Mouse (Mus musculus): ENCODE data around the gene Cytip. TPM values are rescaled to one million over a fixed set of nuclear protein-coding genes. Genes with fewer than 3 reads are reported as not detected.
"Not testable (repeated sequence)": the region's sequence is repeated elsewhere in the genome, so short reads cannot be mapped to it uniquely, and the experiment has no call there.

Gene Cytip
- polyA plus RNA-seq, 1 experiment, result 6.6 TPM

DNA sequence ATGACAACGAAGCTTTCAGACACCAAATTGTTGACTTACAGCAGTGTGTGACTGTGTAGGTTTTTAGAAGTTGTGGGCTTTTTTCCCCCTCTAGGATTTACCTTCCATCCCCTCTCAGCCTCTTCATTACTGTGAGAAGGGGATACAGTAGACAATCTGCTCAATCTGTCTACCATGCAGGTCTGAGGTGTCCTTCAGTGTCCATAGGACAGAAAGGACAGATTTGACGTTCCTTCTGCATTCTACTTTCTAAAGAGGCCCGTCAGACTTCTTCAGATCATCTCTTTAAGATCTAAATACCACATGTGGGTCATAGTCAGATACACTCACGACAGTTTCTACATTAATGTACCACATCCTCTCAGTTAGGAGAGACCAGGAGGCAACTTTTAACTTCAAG, 33.5 kb downstream of the Cytip start:
- no peak for DNase-seq (ENCODE audit: low read depth)

DNA sequence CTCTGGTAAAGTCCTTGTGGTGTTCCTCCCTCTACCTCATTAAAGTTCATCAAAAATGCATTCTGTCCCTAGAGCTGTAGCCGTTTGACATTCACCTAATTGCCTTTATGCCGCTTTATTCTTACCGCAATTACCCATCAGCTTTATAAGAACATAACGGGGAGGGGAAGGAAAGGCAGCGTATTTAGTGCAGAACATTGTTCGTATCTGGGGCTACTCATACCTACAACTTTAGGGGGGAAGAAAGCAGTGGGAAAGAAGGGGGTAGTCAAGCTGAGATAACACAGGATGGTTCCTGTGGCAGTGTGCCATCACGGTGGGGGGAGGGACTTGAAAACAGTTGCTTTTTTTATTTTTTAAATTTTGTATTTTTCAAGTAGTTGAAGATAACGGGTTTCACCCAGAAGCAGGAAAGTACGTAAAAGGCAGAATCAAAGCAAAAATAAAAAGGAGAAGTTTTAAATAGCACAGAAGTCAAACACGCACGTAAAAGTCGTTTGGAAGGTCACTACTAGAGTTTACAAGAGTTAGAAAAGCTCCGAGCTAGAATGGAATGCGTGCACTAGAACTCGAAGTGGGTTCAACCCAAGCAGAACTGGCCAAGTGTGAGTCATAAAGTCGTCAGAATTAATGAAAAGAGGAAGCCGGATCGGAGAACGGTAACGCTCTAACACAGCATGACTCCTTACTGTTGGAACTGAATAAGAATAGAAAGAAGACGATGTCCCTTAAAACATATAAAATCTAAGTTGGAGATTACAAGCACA, 34.6 kb downstream of the Cytip start:
- no peak for DNase-seq (ENCODE audit: low read depth)

DNA sequence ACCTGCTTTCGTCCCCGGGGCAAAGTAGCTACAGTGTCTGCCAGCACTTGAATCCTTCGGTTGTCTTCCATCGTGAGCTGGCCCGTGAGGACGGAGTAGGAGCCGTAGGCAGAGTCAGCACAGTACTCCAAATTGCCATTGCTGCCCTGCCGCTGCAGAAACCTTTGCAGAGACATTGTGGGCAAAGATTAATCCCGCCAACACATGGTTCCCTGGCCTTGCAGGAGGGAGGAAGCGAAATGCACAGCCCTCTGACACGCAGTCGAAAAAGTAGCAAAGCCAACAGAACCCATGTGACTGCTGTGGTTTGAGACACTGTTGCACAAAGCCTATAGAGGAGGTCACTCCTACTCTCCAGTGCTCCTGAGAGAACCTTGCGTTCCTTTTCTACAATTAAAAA, 35.5 kb downstream of the Cytip start:
- no peak for DNase-seq (ENCODE audit: low read depth)

DNA sequence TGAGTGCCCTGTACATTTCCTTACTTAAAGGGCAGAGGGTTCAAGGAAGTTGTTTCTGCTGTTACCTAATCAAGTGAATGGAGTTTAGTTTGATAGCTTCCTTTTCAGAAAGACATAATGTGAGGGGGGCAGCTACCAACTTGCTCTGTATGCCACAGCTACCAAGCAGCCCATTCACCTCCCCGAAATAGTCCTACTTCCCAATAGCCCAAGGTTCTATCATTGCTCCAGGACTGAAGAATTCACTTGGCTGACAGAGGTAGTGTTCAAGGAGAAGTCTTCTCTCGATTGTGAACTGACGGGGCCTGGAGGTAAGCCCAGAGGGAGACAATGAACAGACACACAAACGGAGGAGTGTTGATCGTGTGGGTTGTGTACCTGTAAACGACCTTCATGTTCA, 36.2 kb downstream of the Cytip start:
- DNase-seq (ENCODE audit: low read depth), result no peak

DNA sequence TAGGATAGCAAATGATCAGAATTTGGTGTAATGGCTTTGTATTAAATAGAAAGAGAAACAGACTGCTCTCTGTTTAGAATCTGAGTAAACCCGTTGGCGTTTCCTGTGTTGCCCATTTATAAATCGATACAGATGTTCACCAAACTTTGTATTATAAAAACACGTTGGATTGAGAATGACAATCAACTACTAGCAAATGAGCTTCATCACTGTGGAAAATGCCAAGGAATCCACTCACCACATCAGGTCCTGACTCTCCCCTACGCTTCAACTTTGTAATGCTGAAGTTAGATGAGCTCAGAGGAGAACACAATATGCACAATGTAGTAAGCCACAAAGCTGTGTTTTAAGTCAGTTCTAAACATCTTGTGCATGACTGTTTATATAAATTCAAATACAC, 36.8 kb downstream of the Cytip start:
- DNase-seq (ENCODE audit: low read depth), result no peak

DNA sequence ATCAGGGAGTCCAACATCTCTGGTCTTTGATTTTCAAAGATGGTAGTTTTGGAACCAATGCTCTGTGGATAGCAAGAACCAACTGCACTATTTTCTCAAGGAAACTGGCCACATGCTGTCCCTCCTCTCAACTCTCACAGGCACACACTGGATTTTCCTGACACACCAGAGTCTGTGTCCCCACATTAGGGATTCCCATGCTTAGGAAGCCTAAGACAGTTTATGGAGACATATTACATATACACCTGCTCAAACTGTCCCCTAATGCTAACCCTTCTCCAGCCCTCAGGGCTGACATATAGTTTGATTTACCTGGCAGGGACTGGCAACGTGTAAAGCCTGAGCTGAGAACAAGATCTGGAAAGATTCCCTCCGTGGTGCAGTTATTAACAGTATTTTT, 37.2 kb downstream of the Cytip start:
- DNase-seq (ENCODE audit: low read depth), result no peak

DNA sequence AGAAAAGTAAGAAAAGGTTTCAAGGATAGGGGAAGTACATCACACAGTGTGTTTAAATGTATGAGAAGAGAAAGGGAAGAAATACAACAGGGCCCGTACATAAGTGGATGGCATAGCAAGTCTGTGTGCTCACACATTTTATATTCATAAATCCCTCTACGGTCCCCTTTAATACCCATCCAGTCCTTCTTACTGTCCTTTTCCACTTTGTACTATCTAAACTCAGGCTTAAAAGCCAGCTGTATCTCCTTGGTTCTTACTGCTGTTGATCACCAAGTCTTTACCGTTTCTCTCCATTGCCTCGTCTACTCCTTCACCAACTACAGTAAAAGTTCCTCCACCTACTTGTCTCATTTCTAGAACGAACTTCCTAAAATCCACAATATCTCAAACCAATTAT, 37.9 kb downstream of the Cytip start:
- no peak for DNase-seq (ENCODE audit: low read depth)

DNA sequence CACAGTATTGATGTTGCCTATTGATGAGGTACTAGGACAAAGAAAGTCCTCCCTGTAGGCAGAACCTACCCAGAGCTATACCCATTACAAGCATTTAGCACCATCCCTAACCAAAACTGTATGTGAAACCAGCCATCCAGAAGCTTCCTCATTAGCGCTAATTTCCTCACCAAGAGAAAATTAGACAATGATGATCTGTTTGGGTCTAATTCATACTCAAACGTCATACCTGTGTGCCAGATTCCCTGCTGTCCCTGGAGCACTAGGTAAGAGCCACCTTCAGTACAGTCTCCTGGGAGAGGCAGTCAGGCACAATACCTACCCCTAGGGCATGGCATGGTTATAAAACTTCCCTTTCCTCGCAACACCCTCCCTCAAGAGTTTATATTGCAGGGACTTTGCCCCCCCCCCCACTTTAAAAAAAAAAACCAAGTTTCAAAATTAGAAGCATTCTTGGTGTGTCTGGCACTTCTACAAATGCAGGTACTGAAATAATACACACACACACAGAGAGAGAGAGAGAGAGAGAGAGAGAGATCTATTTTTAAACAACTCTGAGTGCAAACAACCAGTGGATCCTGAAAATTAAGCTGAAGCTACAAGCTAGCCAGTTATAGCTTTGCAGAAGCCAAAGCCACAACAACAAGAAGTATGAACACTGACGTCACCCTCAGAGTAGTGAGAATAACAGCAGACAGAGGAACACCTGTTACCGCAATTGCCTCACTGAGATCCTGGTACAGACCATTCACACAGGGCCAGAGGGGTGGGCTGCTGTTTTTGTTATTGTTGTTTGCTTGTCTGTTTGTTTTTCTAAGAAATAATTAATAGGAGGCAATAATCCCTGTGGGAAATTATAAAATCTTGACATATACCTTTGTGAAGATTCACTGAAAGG, 38.6 kb downstream of the Cytip start:
- DNase-seq (ENCODE audit: low read depth), result no peak

DNA sequence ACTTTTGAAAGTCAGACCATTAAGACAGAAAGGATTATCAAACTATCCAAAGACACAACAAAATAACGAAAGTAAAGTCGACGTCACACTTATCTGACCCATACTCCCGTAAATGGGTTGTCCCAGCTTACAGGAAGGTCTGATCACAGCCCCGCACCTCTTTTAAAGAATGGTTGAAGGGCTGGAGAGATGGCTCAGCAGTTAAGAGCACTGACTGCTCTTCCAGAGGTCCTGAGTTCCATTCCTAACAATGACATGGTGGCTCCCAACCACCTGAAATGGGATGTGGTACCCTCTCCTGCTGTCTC, 39.3 kb downstream of the Cytip start:
- DNase-seq (ENCODE audit: low read depth), result no peak

DNA sequence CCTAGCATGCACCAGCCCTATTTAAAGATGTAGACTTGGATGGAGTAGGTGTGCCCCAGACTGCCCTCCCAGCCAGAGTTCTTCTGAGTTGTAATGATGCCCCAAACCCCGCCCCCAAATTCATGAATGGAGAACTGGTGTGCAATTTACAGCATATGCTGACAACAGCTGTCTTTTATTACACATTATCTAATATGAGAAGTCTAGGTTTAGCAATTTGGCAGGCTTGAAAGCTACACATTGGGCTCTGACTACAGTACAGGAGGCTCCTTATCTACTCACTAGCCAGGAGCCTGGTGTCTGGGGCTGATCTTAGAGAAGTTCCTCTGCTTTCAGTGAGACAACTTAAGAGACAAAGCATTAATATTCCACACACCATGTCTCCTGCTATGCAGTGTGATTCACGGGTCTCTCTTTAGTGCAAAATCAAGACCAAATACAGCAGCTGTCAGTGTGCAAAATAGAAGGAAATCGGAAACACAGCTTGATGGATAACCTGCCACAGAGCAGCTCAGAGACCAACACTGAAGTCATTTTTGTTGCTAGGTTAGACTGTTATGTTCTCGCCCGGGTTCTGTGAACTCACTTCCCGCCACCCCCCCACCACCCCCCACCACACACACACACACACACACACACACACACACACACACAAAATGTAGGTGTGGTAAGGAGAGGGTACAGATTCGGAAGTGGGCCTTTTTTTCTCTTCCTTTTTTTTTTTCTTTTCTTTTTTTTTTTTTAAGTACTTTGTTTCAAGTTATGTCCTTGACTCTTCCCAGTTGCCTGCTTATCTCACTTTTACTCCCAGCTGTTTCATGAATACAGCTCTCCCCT, 39.8 kb downstream of the Cytip start:
- DNase-seq (ENCODE audit: low read depth), result no peak

DNA sequence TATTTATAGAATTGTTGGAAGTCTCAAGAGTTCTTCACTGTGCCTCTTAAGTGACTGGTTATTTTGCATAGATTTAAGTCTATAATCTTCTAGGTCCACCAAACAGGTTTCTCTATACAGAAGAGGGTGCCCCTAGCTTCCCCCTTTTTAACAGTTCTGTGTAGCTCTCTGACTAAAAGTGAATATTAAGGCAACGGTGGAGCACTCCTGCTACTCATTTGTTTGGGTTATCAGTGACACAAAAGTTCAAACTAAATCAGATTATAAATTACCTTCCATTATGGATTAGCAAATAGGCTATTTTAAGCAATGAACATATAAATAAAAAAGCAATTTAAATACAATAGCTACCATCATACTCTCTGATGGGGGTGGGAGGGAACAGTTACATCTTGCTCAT, 40.8 kb downstream of the Cytip start:
- no peak for DNase-seq (ENCODE audit: low read depth)

DNA sequence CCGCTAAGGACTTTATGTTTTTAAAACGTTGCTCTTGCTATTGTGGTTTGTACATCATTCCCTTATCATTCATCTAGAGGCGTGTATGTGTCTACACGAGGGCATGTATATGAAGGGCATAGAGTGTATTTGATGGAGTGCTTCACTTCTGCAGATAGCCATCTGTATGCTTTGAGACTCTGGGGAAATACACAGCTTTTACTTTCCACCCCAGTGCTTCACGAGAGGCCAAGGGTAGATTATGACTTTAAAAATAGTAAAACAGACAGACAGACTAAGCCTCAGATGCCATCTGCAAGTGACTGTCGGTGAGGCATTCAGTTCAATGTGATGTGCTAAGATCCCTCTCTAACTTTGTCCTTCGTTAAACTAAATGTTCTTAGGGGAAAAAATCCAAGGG, 41.6 kb downstream of the Cytip start:
- no peak for DNase-seq (ENCODE audit: low read depth)

DNA sequence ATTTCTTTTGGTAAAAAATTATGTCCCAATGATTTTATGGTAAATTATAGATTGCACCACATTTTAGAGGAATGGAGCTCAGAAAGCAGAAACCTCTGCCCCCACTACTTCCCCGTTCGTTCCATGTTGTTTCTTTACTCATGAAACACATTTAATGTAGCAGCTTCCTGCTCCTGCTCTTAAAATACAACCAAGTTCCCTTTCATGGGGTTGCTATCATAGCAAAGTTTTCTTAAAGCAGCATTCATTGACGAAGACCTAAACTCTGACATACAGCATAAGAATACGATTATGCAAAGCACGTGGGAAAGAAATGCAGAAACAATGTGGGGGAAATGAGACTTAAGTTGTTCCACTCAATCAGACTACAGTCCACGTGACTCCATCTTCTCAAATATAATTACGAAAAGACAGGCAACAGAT, 45.3 kb downstream of the Cytip start:
- DNase-seq (ENCODE audit: low read depth), result no peak

DNA sequence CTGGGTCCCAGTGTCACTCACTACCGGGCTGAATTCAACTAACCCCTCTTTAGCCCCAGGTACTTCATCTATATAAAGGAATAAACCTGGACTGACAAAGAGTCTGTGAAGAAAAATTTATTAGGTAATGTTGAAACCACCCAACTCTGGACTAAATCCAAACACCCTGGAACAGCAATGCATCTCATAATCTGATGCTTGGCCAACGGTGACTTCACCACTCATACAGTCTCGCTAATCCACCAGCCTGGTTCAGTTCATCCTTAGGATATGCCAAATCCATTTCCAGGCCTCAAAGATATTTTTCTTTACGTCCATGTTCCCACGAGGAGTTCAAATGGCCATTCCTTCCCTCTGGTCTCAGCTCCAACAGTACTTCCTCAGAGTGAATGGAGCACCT, 48.8 kb downstream of the Cytip start:
- peak; percentile 20 for DNase-seq (ENCODE audit: low read depth)

DNA sequence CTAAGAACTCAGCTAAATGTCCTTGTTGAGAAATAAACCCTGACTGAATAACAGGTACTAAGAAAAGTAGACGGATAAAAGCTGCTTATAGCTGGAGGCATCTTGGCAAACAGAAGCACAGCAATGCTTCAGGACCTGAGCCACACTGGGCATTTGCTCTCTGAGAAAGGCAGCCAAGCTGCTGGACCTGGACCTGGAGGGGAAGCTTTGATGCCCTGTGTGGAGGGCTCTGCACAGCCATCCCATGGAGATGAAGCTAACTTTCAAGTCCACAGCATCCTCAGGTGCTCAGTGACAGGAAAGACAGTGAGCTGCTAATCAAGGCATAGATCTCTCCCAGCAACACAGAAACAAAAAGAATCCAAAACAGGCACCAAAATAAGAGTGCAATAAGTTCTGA, 54.8 kb downstream of the Cytip start:
- no peak for DNase-seq (ENCODE audit: low read depth)

DNA sequence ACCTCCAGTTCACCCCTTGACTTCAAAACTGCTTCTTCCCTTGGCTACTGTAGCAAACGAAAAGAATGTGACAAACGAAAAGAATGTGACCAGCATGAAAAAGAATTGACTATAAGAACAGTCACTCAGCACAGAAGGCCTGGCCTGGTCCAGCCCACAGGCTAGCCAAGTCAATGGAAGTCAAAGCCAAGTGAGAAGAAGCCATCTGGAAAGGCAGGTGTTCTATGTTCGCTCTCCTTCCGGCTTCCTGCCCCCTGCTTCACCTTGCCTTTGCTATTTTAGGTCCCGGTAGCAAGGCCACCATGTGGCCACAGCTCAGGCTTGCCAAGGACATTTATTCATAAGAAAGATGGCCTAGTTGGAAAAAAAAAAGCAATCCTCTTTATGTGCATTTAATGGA, 56.7 kb downstream of the Cytip start:
- DNase-seq (ENCODE audit: low read depth), result no peak

DNA sequence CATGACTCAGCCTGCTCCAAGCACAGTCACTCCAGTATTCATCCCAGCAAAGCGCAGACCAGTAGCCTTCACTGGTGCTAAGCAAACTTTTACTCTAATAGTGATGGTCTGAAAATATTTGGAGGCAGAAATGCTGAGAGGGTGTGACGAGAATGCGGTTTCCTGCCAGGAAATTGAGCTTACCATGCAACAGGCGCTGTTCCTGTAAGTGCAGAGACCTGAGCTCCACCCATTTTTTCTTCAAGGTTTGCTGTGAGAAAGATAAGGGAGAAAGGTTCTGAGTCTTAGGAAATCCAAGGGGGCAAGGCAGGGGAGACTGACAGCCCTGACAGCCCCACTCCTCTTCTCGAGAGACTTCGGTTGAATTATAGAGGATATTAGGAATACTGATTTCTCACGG, 57.7 kb downstream of the Cytip start:
- no peak for DNase-seq (ENCODE audit: low read depth)

DNA sequence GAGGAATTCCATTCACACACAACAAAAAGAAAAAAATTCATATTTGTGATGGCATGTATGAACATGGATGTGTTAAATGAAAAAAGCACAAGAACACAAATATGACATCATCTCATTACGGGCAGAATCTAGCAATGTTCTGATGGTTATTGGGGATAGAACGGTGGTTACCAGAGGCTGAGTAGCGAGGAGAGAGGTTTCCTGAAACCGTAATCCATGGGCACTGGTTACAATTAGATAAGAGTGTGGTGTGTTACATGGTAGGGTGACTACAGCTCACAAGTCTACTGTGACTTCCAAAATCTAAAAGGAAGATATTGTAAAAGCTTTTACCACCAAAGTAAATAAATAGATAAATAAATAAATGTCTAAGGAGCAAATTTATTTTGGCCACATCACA, 58.8 kb downstream of the Cytip start:
- DNase-seq (ENCODE audit: low read depth), result no peak

DNA sequence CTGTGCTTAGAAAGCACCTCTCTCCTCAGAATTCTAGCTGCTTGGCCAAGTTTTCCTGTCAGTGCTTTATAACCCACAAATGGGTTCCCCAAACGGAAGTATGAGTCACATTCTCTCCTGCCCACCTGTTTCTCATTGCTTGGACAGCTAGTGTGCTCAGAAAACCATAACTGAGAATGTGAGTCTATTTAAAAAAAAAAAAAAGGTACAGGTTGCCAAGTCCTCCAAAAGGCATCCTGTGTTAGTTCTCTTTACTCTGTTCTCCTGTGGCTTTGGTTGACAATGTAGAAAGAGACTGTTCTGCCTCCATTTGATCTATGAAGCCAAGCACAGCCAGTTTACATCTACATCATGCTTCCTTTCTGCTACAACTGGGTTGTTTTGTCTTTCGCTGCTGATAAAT, 60.3 kb downstream of the Cytip start:
- no peak for DNase-seq (ENCODE audit: low read depth)

DNA sequence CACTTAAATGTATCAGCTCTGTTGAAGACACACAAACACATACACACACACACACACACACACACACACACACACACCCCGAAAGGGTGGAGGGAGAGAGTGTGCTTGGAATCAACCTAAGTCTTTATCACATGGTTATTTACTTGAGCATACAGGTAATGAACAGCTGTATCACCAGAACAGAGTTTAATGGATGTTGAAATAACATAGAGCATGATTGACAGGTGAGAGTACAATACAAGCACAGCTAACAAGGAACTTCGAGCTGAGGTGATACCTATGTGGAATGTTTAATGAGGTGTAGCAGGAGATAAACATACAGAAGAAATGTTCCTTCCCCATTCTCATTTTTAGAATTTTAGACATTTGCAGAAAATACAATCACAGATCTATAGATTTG, 62.7 kb downstream of the Cytip start:
- DNase-seq (ENCODE audit: low read depth), result no peak

DNA sequence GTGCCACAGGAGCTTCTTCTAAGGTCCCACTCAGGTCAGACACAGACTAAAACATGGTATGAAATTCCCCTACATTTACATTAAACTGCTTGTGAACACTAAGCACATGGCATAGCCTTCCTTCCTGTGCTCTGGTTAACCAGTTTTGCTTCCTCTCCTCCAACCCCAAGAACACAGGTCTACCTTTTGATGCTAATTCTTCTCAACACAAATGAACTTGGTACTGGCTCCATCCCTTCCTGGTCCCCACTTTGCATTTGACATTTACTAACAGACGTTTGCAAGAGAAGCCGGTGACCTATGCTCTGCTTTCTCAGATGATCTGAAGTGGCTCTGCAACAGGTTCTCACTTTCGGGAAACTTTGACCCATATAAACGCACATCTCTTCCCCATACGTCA, 65.4 kb downstream of the Cytip start:
- no peak for DNase-seq (ENCODE audit: low read depth)

DNA sequence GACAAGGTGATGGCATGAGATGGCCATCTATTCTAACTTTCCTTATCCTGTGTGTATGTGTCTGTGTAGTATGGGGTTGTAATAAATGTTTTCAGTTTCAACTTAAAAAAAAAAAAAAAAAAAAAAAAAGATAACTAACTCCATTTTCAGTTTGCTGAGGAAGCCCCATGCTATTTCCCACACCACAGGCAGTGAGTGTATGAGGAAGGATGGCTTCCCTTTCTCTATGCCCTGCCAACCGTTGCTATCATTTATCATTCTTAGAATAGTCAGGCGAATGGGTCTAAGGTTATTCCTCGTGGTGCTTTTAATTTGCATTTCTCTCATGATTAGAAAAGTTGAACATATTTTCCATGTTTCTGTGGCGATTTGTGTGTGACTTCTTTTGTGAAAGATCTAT, 84.2 kb downstream of the Cytip start:
- no peak for DNase-seq (ENCODE audit: low read depth)

DNA sequence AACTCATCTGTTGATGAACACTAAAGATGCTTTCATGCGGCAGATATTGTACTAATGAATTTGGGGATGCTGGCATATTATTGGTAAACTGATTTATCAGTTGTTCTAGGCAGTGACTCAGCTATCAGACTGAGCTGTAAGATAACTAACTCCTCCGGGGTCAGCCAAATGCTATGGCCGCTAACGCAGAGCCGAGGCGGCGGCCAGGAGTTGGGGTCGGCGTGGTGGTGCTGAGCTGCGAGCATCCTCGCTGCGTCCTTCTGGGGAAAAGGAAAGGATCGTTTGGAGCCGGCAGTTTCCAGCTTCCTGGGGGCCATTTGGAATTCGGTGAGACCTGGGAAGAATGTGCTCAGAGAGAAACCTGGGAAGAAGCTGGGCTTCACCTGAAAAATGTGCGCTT, 87.4 kb downstream of the Cytip start:
- DNase-seq (ENCODE audit: low read depth), result not testable (repeated sequence)

Measured in gonadal fat pad, adult 2 months (tissue).